Mouse (Mus musculus) spleen, postnatal 4 days (tissue): Measurements from ENCODE around the gene Scarb2.
A peak's percentile ranks its signal among the peaks of the same experiment; 100 is the strongest.
"Not testable (repeated sequence)": the region's sequence is repeated elsewhere in the genome, so short reads cannot be mapped to it uniquely, and the experiment has no call there.

Experiments
- DNase-seq, 2 experiments: peaks; one replicate each; pipeline ENCODE4 v3.0.0; 2022; ENCODE audit warnings: low spot score in 2 of 2

The Scarb2 gene

GRCm38 (mm10) chr5:92506733-92507132 lies at the start of gene Scarb2:
Gene Scarb2 (minus strand): TSS chr5:92506833.
- no peak for DNase-seq

- DNase-seq = no peak
Measured at GRCm38 (mm10) chr5:92555905-92556304, 49.3 kb upstream of the Scarb2 start.

- no peak for DNase-seq
Measured at GRCm38 (mm10) chr5:92554891-92555511, 48.4 kb upstream of the Scarb2 start, which contains the start of gene Fam47e. Gene Fam47e (plus strand): TSS chr5:92555069.

GRCm38 (mm10) chr5:92554443-92554842 lies 47.8 kb upstream of the Scarb2 start:
- no peak for DNase-seq

GRCm38 (mm10) chr5:92553939-92554338 lies 47.3 kb upstream of the Scarb2 start:
- no peak for DNase-seq

- no peak for DNase-seq
Measured at GRCm38 (mm10) chr5:92552611-92553010, 46.0 kb upstream of the Scarb2 start.

GRCm38 (mm10) chr5:92539698-92540097 lies 33.1 kb upstream of the Scarb2 start:
- no peak for DNase-seq

GRCm38 (mm10) chr5:92524821-92525258 lies 18.2 kb upstream of the Scarb2 start:
- DNase-seq = peak; percentile 21 to 64

GRCm38 (mm10) chr5:92521131-92521530 lies 14.5 kb upstream of the Scarb2 start:
- not testable (repeated sequence) for DNase-seq

GRCm38 (mm10) chr5:92512066-92512465 lies 5.4 kb upstream of the Scarb2 start:
- DNase-seq = peak in 1 of 2 experiments; percentile 21

GRCm38 (mm10) chr5:92511256-92511655 lies 4.6 kb upstream of the Scarb2 start:
- peak in 1 of 2 experiments; percentile 62 for DNase-seq

GRCm38 (mm10) chr5:92508853-92509252 lies 2.2 kb upstream of the Scarb2 start:
- DNase-seq = no peak

- peak in 1 of 2 experiments; percentile 45 for DNase-seq
Measured at GRCm38 (mm10) chr5:92506301-92506729, 318 bp downstream of the Scarb2 start.

GRCm38 (mm10) chr5:92505402-92505865 lies 1.2 kb downstream of the Scarb2 start:
- peak; percentile 90 to 95 for DNase-seq

- DNase-seq = peak; percentile 30 to 71
Measured at GRCm38 (mm10) chr5:92504676-92505400, 1.8 kb downstream of the Scarb2 start.

- DNase-seq = no peak
Measured at GRCm38 (mm10) chr5:92503856-92504618, 2.6 kb downstream of the Scarb2 start.

- no peak for DNase-seq
Measured at GRCm38 (mm10) chr5:92503356-92503847, 3.2 kb downstream of the Scarb2 start.

GRCm38 (mm10) chr5:92499378-92499777 lies 7.3 kb downstream of the Scarb2 start:
- DNase-seq = no peak

GRCm38 (mm10) chr5:92498661-92499060 lies 8.0 kb downstream of the Scarb2 start:
- DNase-seq = no peak

GRCm38 (mm10) chr5:92498225-92498624 lies 8.4 kb downstream of the Scarb2 start:
- no peak for DNase-seq

GRCm38 (mm10) chr5:92495771-92496409 lies 10.7 kb downstream of the Scarb2 start:
- no peak for DNase-seq
